Mouse (Mus musculus): ENCODE measurements around the gene Zfp219. TPM values are rescaled to one million over a fixed set of nuclear protein-coding genes. Genes with fewer than 3 reads are reported as not detected.

The Zfp219 gene
- polyA plus RNA-seq, 1 experiment from 2014 or later, result 11.9 TPM

DNA sequence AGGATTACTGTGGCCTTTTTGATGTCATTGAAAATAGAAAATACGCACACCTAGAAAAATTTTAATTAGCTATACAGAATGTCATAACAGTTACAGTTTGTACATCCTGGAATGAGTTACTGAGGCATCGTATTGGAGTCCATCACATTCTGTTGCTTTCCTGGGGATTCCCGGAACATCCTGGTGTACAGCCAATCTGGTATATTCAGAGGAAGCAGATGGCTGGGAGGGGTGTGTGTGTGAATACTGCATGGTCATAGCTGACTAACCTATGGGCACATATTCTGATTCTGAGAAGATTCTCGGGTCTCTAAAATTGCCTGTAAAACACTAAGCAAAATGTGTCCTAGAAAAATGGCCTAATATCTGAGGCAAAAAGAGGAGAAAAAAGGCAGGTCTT, 8.4 kb downstream of the Zfp219 start:
- peaks cover 18% of the 10 kb centered on the region for H3K36me3 ChIP-seq (ENCODE audit: control insufficient read depth, insufficient read depth)
- no peaks in the 10 kb centered on the region for H3K9me3 ChIP-seq (ENCODE audit: control insufficient read depth)
- H3K4me1 ChIP-seq (replicated peaks; ENCODE audit: control insufficient read depth, insufficient read depth, low read length), result peaks cover 20% of the 10 kb centered on the region; the same call in 1 of the 2 replicates
- no peak overlapping the region for H3K4me2 ChIP-seq (replicated peaks; ENCODE audit: low read depth)
- H3K27ac ChIP-seq (ENCODE audit: low read depth, low read length), result no peak overlapping the region
- no peak overlapping the region for H3K9ac ChIP-seq (ENCODE audit: low read depth, low read length)
- no peak overlapping the region for H3K4me3 ChIP-seq (ENCODE audit: low read depth, low read length)
- 63% methylated on average over 4 of the region's 4 CpGs for WGBS
- TF ChIP-seq CTCF (IDR thresholded peaks at IDR 0.05; ENCODE audit: low read depth), result no peak
- ATAC-seq, result no peak
- H3K27me3 ChIP-seq (replicated peaks; ENCODE audit: control insufficient read depth, insufficient read depth, low read length), result no peaks in the 10 kb centered on the region

- TF ChIP-seq CTCF (IDR thresholded peaks at IDR 0.05; ENCODE audit: low read depth), result no peak
- Histone ChIP-seq H3K27me3 (replicated peaks; ENCODE audit: control insufficient read depth, insufficient read depth, low read length) (no peaks in the 10 kb centered on the region), H3K4me2 (replicated peaks; ENCODE audit: low read depth) (no peak overlapping the region), H3K4me3 (ENCODE audit: low read depth, low read length) (no peak overlapping the region), H3K4me1 (replicated peaks; ENCODE audit: control insufficient read depth, insufficient read depth, low read length) (peaks cover 16% of the 10 kb centered on the region; the same call in 1 of the 2 replicates), H3K9ac (ENCODE audit: low read depth, low read length) (no peak overlapping the region), H3K36me3 (ENCODE audit: control insufficient read depth, insufficient read depth) (peaks cover 22% of the 10 kb centered on the region), H3K9me3 (ENCODE audit: control insufficient read depth) (no peaks in the 10 kb centered on the region), H3K27ac (ENCODE audit: low read depth, low read length) (no peak overlapping the region)
- no peak for ATAC-seq
- WGBS, result 83% methylated on average over 1 of the region's 1 CpGs
Observed at GRCm38 (mm10) chr14:52011683-52012082, 8.8 kb downstream of the Zfp219 start.

- WGBS, result 25% methylated on average over 9 of the region's 9 CpGs
- ATAC-seq, result no peak
- H3K4me1 ChIP-seq (replicated peaks; ENCODE audit: control insufficient read depth, insufficient read depth, low read length), result 0 out of 2 replicates have a peak, but pooled peaks cover 6% of the 10 kb centered on the region
- H3K27ac ChIP-seq (ENCODE audit: low read depth, low read length), result no peak overlapping the region
- H3K36me3 ChIP-seq (ENCODE audit: control insufficient read depth, insufficient read depth), result peaks cover 32% of the 10 kb centered on the region
- H3K9ac ChIP-seq (ENCODE audit: low read depth, low read length), result no peak overlapping the region
- H3K9me3 ChIP-seq (ENCODE audit: control insufficient read depth), result no peaks in the 10 kb centered on the region
- H3K4me2 ChIP-seq (replicated peaks; ENCODE audit: low read depth), result peak overlapping the region; percentile 17; the same call in 1 of the 2 replicates
- H3K4me3 ChIP-seq (ENCODE audit: low read depth, low read length), result no peak overlapping the region
- no peaks in the 10 kb centered on the region for H3K27me3 ChIP-seq (replicated peaks; ENCODE audit: control insufficient read depth, insufficient read depth, low read length)
- no peak for TF ChIP-seq CTCF (IDR thresholded peaks at IDR 0.05; ENCODE audit: low read depth)
Observed at GRCm38 (mm10) chr14:52010446-52011111, 10.0 kb downstream of the Zfp219 start.

DNA sequence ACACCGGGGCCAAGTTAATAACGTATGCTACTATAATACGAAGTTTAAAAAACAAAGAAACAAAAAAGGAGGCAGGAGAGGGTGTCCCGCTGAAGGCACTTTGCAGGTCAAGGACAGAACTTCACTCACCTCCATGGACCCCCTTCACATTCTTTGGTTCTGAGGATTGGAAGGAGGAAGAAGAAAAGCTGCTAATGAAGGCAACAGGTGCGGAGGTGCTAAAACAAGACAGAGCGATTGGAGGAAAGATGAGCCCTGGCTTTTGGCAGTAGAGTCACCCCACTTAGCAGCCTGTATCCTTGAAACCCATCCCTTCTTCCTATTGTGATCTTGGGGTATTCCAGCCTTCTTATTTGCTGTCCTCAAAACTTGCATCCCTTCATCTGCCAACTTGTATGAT, 10.7 kb downstream of the Zfp219 start:
- Histone ChIP-seq H3K4me1 (replicated peaks; ENCODE audit: control insufficient read depth, insufficient read depth, low read length) (no peaks in the 10 kb centered on the region), H3K36me3 (ENCODE audit: control insufficient read depth, insufficient read depth) (peaks cover 36% of the 10 kb centered on the region), H3K9me3 (ENCODE audit: control insufficient read depth) (no peaks in the 10 kb centered on the region), H3K27ac (ENCODE audit: low read depth, low read length) (no peak overlapping the region), H3K9ac (ENCODE audit: low read depth, low read length) (no peak overlapping the region), H3K27me3 (replicated peaks; ENCODE audit: control insufficient read depth, insufficient read depth, low read length) (no peaks in the 10 kb centered on the region), H3K4me3 (ENCODE audit: low read depth, low read length) (no peak overlapping the region), H3K4me2 (replicated peaks; ENCODE audit: low read depth) (no peak overlapping the region)
- no peak for ATAC-seq
- 87% methylated on average over 6 of the region's 6 CpGs for WGBS
- TF ChIP-seq CTCF (IDR thresholded peaks at IDR 0.05; ENCODE audit: low read depth), result no peak

DNA sequence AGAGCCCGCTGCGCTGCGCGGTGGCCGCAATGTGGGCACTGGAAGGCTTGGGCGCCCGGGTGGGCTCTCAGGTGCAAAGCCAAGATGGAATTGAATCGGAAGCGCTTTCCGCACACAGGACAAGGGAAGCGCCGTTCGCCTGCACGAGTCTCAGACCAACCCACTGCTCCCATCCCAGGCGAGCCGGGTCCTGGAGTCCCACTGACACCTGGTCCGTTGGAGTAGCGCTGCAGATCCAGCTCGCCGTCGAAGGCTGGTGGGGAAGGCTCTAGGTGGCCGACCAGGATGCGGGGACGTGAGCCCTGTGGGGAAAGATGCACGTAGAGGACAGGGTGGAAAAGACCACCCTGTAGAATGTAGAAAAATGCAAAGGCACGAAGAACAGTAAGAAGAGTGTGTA, 11.2 kb downstream of the Zfp219 start:
- no peaks in the 10 kb centered on the region for H3K4me1 ChIP-seq (replicated peaks; ENCODE audit: control insufficient read depth, insufficient read depth, low read length)
- no peak for TF ChIP-seq CTCF (IDR thresholded peaks at IDR 0.05; ENCODE audit: low read depth)
- peak overlapping the region; percentile 35; the same call in 1 of the 2 replicates for H3K4me2 ChIP-seq (replicated peaks; ENCODE audit: low read depth)
- no peaks in the 10 kb centered on the region for H3K9me3 ChIP-seq (ENCODE audit: control insufficient read depth)
- H3K27me3 ChIP-seq (replicated peaks; ENCODE audit: control insufficient read depth, insufficient read depth, low read length), result no peaks in the 10 kb centered on the region
- no peak overlapping the region for H3K9ac ChIP-seq (ENCODE audit: low read depth, low read length)
- no peak overlapping the region for H3K4me3 ChIP-seq (ENCODE audit: low read depth, low read length)
- ATAC-seq, result no peak
- H3K36me3 ChIP-seq (ENCODE audit: control insufficient read depth, insufficient read depth), result peaks cover 36% of the 10 kb centered on the region
- no peak overlapping the region for H3K27ac ChIP-seq (ENCODE audit: low read depth, low read length)
- whole genome bisulfite sequencing, result 74% methylated on average over 26 of the region's 26 CpGs

DNA sequence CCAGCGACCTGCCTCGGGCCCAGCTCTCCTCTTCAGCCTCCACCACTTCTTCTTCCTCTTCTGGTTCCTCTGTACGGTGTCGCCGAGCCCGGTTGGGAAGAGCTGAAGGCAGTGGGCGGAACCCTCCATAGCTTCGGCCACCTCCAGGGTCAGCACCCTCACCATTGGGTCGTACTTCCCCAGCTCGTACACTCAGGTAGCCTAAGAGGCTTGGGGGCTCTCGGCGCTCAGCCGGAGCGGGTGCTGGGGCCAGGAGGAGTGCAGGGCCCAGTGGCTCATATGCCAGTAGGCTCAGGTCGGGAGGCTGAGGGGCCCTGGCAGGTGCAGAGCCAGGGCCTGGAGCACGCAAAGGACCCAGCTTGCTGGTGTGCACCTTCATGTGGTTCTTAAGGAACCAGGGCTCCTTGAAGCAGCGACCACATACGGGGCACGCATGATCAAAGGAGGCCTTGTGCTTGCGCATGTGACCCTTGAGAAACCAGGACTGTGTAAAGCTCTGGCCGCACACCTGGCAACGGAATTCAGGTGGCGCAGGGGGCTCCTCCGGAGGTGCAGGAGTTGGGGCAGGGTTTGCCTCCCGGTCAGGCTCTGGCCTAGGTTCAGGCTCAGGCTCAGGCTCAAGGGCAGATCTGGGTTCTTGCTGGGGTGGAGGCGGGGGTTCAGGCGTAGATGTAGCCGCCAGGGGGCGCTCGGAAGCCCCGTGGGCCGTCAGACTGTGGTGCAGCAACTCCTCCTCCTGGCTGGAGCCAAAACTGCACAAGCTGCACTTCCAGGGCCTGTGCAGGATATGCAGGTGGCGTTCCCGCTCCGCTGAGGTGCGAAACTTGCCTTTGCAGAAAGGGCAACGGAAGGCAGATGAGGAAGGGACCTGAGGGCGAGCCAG, 12.0 kb downstream of the Zfp219 start:
- Histone ChIP-seq H3K4me2 (replicated peaks; ENCODE audit: low read depth) (peak overlapping the region; percentile 35; the same call in 1 of the 2 replicates), H3K27ac (ENCODE audit: low read depth, low read length) (no peak overlapping the region), H3K4me3 (ENCODE audit: low read depth, low read length) (no peak overlapping the region), H3K9ac (ENCODE audit: low read depth, low read length) (no peak overlapping the region), H3K27me3 (replicated peaks; ENCODE audit: control insufficient read depth, insufficient read depth, low read length) (no peaks in the 10 kb centered on the region), H3K36me3 (ENCODE audit: control insufficient read depth, insufficient read depth) (peaks cover 41% of the 10 kb centered on the region), H3K9me3 (ENCODE audit: control insufficient read depth) (no peaks in the 10 kb centered on the region), H3K4me1 (replicated peaks; ENCODE audit: control insufficient read depth, insufficient read depth, low read length) (no peaks in the 10 kb centered on the region)
- ATAC-seq, result peak; percentile 80
- TF ChIP-seq CTCF (IDR thresholded peaks at IDR 0.05; ENCODE audit: low read depth), result peak; percentile 100
- 53% methylated on average over 35 of the region's 38 CpGs for WGBS

Measured in intestine, postnatal 0 days (tissue).